Mouse (Mus musculus): ENCODE data around the gene Slc22a15. TPM values are rescaled to one million over a fixed set of nuclear protein-coding genes. Genes with fewer than 3 reads are reported as not detected.
A peak's percentile ranks its signal among the peaks of the same experiment; 100 is the strongest.
"Not testable (repeated sequence)": the region's sequence is repeated elsewhere in the genome, so short reads cannot be mapped to it uniquely, and the experiment has no call there.

The Slc22a15 gene
- polyA plus RNA-seq, 2 experiments from 2014 or later = 7.5 to 21.7 TPM

DNA sequence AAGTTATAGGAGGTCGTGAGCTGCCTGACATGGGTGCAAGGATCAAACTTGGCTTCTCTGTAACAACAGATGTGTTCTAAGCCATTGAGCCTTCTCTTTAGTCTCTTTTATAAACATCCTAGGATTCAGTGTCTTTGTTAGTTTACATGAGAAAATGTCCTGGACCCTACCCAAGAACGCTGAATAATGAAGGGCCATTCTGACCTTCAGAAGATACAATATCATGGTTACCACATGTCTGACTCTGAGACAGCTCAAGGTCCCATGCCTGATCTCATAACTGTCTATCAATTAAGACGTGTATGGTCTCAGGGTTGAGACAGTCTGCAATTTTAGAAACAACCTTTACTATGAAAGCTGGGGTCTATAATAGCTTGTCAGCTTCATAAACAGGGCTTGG, 62.4 kb downstream of the Slc22a15 start:
- no peak for ATAC-seq

GRCm38 (mm10) chr3:101860151-101860550, 64.1 kb downstream of the Slc22a15 start:
- no peak for ATAC-seq

DNA sequence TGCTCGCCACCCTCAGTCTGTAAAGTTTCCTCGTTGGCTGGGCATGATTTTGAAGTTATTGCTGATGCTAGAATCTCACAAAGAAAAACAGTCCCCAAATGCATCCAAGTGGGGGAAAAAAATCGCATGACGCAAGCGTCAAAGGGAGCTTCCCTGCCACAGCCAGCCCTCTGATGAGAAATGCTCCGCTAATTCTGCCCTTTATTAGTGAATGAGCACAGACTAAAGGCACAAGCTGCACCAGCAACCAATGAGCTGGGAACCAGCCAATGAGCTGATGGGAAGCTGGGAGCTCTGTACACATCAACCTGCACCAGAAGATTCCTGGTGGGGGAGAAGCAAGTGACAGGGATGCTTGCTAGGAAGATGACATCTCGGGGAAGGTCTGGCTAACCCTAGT, 64.5 kb downstream of the Slc22a15 start:
- ATAC-seq = no peak

DNA sequence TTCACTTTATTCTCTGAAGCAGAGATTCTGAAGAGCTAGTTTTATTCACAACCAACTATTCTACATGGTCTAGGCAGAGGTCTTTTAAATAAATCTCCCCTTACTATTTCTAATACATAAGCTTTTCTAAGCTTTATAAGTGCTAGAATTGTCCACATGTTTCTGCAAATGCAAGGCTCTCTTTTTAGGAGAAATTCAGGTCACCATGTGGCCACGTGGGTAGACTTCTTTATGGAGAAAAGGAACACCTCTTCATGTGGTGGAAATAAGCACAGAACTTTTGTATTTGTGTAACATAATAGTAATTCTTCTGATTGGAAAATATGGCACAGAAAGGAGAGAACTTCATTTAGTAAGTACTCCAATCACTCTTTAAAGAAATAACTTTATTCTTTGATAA, 70.2 kb downstream of the Slc22a15 start:
- ATAC-seq = no peak

DNA sequence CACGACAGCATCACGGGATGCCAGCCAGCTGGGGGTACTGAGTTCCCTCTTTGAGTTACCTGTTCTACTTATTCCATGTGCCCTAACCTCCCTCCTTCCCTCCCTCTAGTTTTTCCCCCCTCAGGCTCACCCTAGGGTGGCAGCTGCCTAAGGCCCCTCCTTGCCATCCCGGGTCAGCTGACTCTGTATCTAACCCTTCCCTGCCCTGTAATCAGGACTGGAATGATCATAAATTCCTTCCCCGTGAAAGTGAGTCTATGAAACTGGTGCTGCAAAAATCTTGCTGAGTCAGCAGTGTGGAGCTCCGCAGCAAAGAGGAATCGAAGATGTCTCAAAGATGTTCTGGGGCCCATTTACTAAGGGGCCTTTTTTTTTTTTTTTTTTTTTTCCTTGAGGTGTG, 72.9 kb downstream of the Slc22a15 start:
- no peak for ATAC-seq

DNA sequence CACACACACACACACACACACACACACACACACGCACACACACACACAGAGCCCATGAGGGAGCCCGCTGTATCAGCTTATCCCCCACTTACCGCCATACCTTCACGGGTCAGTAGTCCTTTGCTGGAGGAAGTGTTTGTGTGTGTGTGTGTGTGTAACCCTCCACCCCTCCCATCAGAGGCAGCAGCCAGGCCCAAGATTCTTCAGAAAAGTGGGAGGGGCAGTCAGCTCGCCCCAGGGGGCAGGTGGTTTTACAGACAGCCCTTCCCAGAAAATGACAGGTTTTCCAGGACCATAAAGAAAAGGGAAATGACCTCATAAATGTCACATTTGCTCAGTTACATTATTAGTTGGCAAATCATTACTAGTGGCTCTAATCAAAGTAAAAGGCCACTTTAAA, 75.4 kb downstream of the Slc22a15 start, which contains the start of gene Mab21l3:
Gene Mab21l3 (minus strand): TSS at position 144 of the 400 bp plus-strand sequence.
- no peak for ATAC-seq

- ATAC-seq = no peak
These were observed 78.2 kb downstream of the Slc22a15 start for GRCm38 (mm10) chr3:101846096-101846495.

DNA sequence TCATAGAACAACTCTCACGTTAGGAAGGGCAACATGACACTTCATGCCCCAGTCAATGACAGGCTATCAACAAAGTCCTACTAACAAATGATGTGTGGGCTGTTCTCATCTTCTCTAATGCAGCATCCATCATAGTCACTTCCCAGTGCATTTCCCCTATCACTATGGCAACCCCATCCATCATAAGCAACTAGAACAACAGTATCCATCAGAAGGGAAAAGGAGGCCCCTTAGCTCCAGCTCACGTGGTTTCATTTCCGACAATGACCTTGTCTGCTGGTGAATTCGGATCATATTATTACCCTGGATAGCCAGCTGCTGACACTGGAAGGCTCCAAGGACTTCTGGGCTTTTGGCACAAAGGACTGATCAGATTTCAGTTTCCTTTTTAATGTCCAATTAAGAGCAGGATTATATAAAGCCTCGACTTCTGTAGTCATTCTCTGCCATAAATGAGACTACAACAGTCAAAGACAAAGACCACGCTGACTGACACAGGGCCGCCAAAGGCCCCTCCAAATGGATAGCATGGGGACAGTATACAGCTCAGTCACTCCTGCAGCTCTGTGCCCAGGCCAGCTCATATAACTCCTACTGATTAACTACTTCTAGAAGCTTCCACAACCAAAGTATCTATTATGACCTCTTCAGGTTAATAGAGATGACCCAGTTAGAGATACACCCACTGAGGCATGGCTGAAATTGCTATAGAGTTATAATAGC, 81.7 kb downstream of the Slc22a15 start:
- no peak for ATAC-seq

GRCm38 (mm10) chr3:101839327-101839726, 84.9 kb downstream of the Slc22a15 start:
- ATAC-seq = no peak

GRCm38 (mm10) chr3:101836971-101837370, 87.3 kb downstream of the Slc22a15 start:
- no peak for ATAC-seq

GRCm38 (mm10) chr3:101836532-101836931, 87.7 kb downstream of the Slc22a15 start:
- ATAC-seq = no peak

DNA sequence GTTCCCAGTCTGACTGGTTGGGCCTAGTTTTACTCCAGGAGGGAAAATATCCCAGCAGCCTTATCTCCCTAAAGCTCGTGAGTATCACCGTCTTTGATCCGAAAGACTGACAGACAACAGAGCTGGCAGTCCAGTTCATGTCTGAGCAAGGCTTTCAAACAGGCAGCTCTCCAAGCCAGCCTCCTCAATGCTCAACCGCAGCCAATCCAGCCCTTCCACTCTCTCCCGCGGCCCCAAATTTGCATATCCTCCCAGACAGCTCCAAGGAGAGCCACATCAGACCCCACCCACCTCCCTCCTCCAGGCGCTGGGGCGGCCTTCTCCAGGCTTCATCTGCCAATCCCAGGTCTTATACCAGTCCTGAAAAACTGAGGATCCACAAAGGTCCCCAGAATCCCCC, 88.2 kb downstream of the Slc22a15 start:
- ATAC-seq = no peak

DNA sequence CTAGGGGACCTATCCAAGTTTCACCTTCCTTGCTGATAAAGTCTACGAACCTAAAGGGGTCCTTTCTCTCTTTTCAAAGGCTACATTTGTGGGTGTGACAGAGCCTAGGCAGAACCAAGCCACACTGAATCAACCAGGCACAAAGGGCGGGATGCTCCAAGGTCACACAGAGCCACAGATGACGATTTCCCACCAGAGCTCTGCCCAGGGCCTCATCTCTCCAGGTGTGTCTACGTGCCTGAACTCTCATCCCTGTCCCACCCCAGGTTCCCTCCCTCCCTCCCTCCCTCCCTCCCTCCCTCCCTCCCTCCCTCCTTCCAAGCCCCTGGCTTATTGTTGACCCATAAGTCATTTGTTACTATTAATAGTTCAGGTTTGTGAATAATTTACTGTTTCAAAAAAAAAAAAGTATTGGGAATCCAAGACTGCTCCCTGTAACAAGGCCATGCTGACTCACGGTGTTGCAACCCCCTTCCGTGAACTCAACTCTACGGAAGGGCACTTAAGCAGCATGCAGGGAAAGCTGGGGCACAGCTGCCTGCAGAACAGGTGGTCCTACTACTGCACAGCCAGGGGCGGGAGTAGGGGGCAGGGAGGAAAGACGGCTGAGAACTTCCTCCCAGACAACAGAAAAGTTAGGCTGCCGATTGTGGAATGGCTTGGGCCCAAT, 92.9 kb downstream of the Slc22a15 start:
- no peak for ATAC-seq

DNA sequence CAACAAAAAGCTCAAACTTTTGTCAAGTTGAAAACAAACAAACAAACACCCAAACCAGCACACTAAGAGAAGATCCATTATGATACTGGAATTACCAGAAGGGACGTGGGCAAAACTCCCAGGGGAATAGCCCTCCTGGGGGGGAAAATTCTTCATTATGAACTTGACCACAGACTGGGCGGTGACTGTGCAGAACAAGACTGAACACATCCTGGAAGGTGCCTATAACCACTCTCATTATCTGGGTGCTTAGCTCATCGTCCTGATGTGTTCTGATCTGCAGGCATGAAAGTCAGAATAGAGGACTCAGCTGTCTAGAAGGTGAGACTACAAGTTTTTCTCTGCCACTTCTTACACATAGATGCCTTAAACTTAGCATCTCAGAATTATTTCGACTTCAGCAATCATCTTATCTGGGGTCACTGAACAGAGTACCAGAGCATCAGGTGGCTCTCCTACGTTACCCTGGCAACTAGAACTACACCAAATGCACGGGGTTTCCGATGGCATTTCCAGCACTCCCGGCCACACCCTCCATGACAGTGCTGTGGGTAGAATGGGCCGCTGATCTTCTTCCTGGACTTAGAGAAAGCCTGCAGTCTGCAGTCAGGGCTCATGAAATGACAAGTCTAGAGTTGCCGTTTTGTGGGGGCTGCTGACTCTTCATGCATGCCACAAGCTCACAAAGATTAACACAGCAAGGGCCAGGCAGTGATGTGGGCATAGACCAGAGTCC, 94.2 kb downstream of the Slc22a15 start:
- ATAC-seq = peak; percentile 43

DNA sequence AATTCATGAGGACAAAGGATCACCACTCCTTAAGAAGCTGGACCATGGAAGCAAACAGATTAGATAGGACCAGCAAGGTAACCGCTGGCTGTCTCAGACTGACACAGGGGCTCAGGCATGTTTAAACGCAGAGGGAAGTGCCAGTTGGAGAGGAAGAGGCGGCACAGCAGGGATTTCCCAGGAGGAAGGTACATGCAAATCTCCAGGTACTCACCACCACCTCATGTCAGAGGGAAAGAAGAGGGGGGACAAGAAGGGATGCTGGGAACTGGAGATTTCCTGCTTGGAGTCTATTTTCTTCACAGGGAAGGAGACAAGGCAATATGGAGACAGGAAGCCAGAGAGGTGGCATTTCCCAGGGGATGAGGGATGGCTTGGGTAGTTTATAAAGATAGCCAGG, 95.7 kb downstream of the Slc22a15 start:
- ATAC-seq = no peak

- ATAC-seq = no peak
These were observed 97.0 kb downstream of the Slc22a15 start for GRCm38 (mm10) chr3:101827220-101827715.

DNA sequence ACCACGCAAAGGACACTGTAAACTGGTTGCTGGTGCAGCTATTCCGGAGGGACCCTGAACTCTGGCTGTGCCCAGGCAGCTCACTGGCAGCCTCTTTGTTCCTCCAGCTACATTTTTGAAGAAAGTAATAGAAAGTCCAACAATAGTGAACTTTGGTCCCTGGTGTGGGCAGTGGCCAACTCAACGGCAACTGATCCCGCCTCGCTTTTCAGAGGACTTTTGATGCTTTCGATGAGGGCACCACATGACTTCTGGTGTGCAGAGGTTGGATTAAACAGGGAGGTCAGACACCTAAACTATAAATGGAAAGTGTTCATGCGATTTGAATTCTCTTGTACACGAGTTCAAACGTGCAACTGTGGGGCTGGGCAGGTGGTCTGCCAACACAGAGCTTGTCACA, 99.9 kb downstream of the Slc22a15 start:
- no peak for ATAC-seq

- no peak for ATAC-seq
These were observed 102.2 kb downstream of the Slc22a15 start for GRCm38 (mm10) chr3:101822052-101822451.

DNA sequence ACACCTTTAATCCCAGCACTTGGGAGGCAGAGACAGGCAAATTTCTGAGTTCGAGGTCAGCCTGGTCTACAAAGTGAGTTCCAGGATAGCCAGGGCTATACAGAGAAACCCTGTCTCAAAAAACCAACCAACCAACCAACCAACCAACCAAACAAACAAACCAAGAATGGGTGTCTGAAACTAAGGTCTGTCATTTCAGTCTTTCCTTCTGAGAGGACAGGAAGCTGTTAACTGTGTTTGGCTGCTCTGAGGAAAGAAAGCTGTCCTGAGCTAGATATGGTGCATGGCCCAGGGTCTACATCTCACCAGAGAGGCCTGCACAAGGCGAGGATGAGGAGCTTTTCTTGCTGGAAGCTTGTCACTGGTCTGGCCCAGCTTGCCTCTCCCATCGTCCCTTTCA, 103.5 kb downstream of the Slc22a15 start:
- not testable (repeated sequence) for ATAC-seq

DNA sequence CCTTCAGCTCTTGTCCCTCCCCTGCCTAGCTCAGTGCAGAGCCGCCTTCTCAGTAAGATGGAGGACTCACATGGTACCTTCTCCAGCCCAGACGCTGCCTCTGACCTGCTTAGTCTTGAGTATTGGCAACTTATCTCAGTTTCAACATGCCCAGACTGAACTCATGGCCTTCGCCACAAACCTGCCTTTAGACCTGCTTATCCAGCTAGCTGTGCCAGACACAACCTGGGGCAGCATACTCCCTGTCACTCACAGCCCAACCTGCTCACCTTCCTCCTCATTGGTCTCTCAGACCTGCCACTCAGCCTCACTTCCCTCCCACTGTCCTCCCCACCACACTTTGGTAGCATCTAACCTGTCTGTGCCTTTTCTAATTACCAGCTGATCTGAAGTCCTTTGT, 108.2 kb downstream of the Slc22a15 start:
- ATAC-seq = no peak

- ATAC-seq = no peak
These were observed 109.5 kb downstream of the Slc22a15 start for GRCm38 (mm10) chr3:101814790-101815189.

DNA sequence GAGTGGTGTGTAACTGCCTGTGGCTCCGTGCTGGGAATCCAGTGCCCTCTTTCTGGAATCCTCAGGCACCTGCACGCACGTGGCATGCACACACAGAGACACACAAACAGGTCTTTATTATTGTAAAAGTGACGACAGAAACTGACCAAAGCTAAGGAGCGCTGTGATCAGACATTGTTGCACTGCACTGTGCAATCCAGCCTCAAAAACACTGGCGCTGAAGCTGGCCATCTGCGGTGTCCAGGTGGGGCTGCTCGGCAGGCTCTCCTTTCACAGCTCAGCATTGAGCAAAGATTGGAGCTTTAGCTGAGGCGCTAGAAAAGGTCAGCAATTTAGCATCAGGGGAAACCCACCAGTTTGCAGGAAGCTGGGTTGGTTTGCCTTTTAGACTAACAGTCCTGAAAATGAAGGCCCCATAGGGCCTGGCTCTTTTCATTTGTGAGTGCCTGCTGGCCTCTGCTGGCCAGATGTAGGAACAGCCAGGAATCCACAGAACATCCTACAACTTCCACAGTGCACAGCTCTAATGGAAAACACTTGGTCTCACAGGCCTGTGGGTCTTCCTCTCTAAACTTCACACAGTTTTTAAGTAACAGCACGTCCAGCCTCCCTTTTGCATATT, 111.8 kb downstream of the Slc22a15 start:
- ATAC-seq = peak; percentile 85

DNA sequence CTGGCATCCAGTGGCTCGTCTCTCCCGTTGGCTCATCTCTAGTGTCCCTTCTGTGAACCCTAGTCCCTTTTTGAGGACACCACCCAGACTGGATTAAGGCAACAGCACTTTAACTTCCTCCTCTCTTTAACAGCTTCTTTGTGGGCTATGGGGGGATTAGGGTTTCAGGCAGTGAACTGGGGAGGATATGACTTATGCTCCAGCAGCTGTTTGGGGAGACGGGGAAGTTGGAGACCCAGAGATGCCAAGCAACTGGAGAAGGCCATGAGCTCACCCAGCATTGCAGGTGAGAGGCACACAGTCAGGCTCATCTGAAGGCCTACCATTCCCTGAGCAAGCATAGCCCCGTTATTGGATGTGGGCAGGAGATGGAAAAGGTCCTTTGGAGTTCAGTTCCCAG, 112.3 kb downstream of the Slc22a15 start:
- ATAC-seq = no peak
